Mouse (Mus musculus) thymus, adult 2 months (tissue): ENCODE measurements around the gene Ppp3r1.

Experiments
- CTCF ChIP-seq: fragments of 200-500 bp; IDR thresholded peaks from 2 replicates; pipeline ENCODE4 v1.5.1; 2012; ENCODE audit warnings: mild to moderate bottlenecking, control low read depth, low read length, moderate library complexity, borderline replicate concordance; ENCODE audit not compliant: control insufficient read depth, poor library complexity, insufficient read depth; ENCODE audit errors: extremely low read depth
- POLR2A ChIP-seq: fragments of 200-500 bp; IDR thresholded peaks from 2 replicates; pipeline ENCODE4 v1.6.1; 2012; ENCODE audit warnings: mild to moderate bottlenecking, low read length, control low read depth, moderate library complexity; ENCODE audit not compliant: control insufficient read depth, poor library complexity, insufficient read depth; ENCODE audit errors: extremely low read depth

- TF ChIP-seq CTCF, result no peak
- no peak for TF ChIP-seq POLR2A
Measured at GRCm38 (mm10) chr11:17112419-17113090, 46.5 kb upstream of the Ppp3r1 start.
